Mouse (Mus musculus): ENCODE results near the gene Myh10. TPM values are rescaled to one million over a fixed set of nuclear protein-coding genes. Genes with fewer than 3 reads are reported as not detected.

The Myh10 gene
- 25.0 and 41.5 TPM in 2 replicates for polyA plus RNA-seq (2012; rRNA removed)

GRCm38 (mm10) chr11:68691321-68692009, at the start of gene Myh10:
TSS of gene Myh10 (plus strand) at chr11:68691559.
- DNase-seq (ENCODE audit: low read depth), result peak; percentile 81

- DNase-seq (ENCODE audit: low read depth), result no peak
Observed at GRCm38 (mm10) chr11:68644781-68645180, 46.6 kb upstream of the Myh10 start.

GRCm38 (mm10) chr11:68647808-68648207, 43.6 kb upstream of the Myh10 start:
- DNase-seq (ENCODE audit: low read depth), result no peak

- no peak for DNase-seq (ENCODE audit: low read depth)
Observed at GRCm38 (mm10) chr11:68648385-68649148, 42.8 kb upstream of the Myh10 start.

GRCm38 (mm10) chr11:68651518-68651917, 39.8 kb upstream of the Myh10 start:
- DNase-seq (ENCODE audit: low read depth), result no peak

- DNase-seq (ENCODE audit: low read depth), result no peak
Observed at GRCm38 (mm10) chr11:68655524-68655923, 35.8 kb upstream of the Myh10 start.

- no peak for DNase-seq (ENCODE audit: low read depth)
Observed at GRCm38 (mm10) chr11:68656887-68657685, 34.3 kb upstream of the Myh10 start.

GRCm38 (mm10) chr11:68657811-68658210, 33.5 kb upstream of the Myh10 start:
- no peak for DNase-seq (ENCODE audit: low read depth)

- no peak for DNase-seq (ENCODE audit: low read depth)
Observed at GRCm38 (mm10) chr11:68665331-68665730, 26.0 kb upstream of the Myh10 start.

- DNase-seq (ENCODE audit: low read depth), result no peak
Observed at GRCm38 (mm10) chr11:68666210-68666609, 25.1 kb upstream of the Myh10 start.

- DNase-seq (ENCODE audit: low read depth), result no peak
Observed at GRCm38 (mm10) chr11:68672270-68672970, 18.9 kb upstream of the Myh10 start.

- no peak for DNase-seq (ENCODE audit: low read depth)
Observed at GRCm38 (mm10) chr11:68674071-68674470, 17.3 kb upstream of the Myh10 start.

- no peak for DNase-seq (ENCODE audit: low read depth)
Observed at GRCm38 (mm10) chr11:68674643-68675042, 16.7 kb upstream of the Myh10 start.

GRCm38 (mm10) chr11:68675274-68675673, 16.1 kb upstream of the Myh10 start:
- peak; percentile 26 for DNase-seq (ENCODE audit: low read depth)

- DNase-seq (ENCODE audit: low read depth), result no peak
Observed at GRCm38 (mm10) chr11:68681254-68681839, 10.0 kb upstream of the Myh10 start.

GRCm38 (mm10) chr11:68682136-68682806, 9.1 kb upstream of the Myh10 start:
- DNase-seq (ENCODE audit: low read depth), result no peak

GRCm38 (mm10) chr11:68686001-68686400, 5.4 kb upstream of the Myh10 start:
- no peak for DNase-seq (ENCODE audit: low read depth)

- no peak for DNase-seq (ENCODE audit: low read depth)
Observed at GRCm38 (mm10) chr11:68689304-68689703, 2.1 kb upstream of the Myh10 start.

GRCm38 (mm10) chr11:68690465-68690864, 894 bp upstream of the Myh10 start:
- no peak for DNase-seq (ENCODE audit: low read depth)

- no peak for DNase-seq (ENCODE audit: low read depth)
Observed at GRCm38 (mm10) chr11:68692010-68692692, 792 bp downstream of the Myh10 start.

Data from gonadal fat pad, adult 2 months (tissue).